Mouse (Mus musculus): ENCODE measurements around the gene Sprr2f. TPM values are rescaled to one million over a fixed set of nuclear protein-coding genes. Genes with fewer than 3 reads are reported as not detected.

Gene Sprr2f
- polyA plus RNA-seq, 2 experiments: not detected

GRCm38 (mm10) chr3:92407691-92408090, 42.7 kb downstream of the Sprr2f start, which contains the start of gene Sprr2i:
TSS of gene Sprr2i (plus strand) at chr3:92407991.
- no peaks in the 10 kb centered on the region for H3K36me3 ChIP-seq (replicated peaks; ENCODE audit: control insufficient read depth, insufficient read depth, low read depth)
- H3K4me3 ChIP-seq (ENCODE audit: insufficient read depth in 1 of 2, low read depth in 2 of 2, low read length in 2 of 2): no peak within 1 kb of the TSS
- H3K4me2 ChIP-seq (ENCODE audit: low read depth): no peak within 1 kb of the TSS
- 57% methylated on average over 2 of the region's 2 CpGs for WGBS (ENCODE audit: insufficient replicate concordance)
- DNase-seq (ENCODE audit: low read depth in 3 of 3, low spot score in 3 of 3) (no peak), ATAC-seq (ENCODE audit: insufficient read depth) (no peak)
- H3K9ac ChIP-seq (replicated peaks): no peak within 1 kb of the TSS
- no peaks in the 10 kb centered on the region for H3K4me1 ChIP-seq (replicated peaks; ENCODE audit: control insufficient read depth in 2 of 2, insufficient read depth in 2 of 2, low read length in 1 of 2)
- no peaks in the 10 kb centered on the region for H3K9me3 ChIP-seq (ENCODE audit: control insufficient read depth, low read length)
- no peak within 1 kb of the TSS for H3K27ac ChIP-seq
- no peaks in the 10 kb centered on the region for H3K27me3 ChIP-seq (ENCODE audit: control insufficient read depth, insufficient read depth, low read length)
- TF ChIP-seq EP300 (IDR thresholded peaks at IDR 0.05; ENCODE audit: low read depth) (no peak), CTCF (IDR thresholded peaks at IDR 0.05; ENCODE audit: low read depth) (no peak)

Other genes with a start within 250 kb of the Sprr2f start
- gene Prr9, start 241.2 kb upstream of the Sprr2f start, polyA plus RNA-seq (2012; rRNA removed): not detected in 2 replicates
- gene Prr9, start 241.2 kb upstream of the Sprr2f start, polyA plus RNA-seq (2014; fragmentation: Nextera tagmentation; extraction: Ambion mirVana): not detected in 2 replicates
- not detected in 2 replicates for gene Lelp1, start 222.4 kb upstream of the Sprr2f start, polyA plus RNA-seq (2012; rRNA removed)
- not detected in 2 replicates for gene Lelp1, start 222.4 kb upstream of the Sprr2f start, polyA plus RNA-seq (2014; fragmentation: Nextera tagmentation; extraction: Ambion mirVana)
- gene Sprr2a1, start 149.4 kb upstream of the Sprr2f start, polyA plus RNA-seq (2012; rRNA removed): 0.03 TPM in 1 of 2 replicates, not detected in the other
- gene Sprr2a1, start 149.4 kb upstream of the Sprr2f start, polyA plus RNA-seq (2014; fragmentation: Nextera tagmentation; extraction: Ambion mirVana): 0.09 TPM in 1 of 2 replicates, not detected in the other
- gene Sprr2a2, start 149.3 kb upstream of the Sprr2f start, polyA plus RNA-seq (2012; rRNA removed): 0.18 and 0.63 TPM in 2 replicates
- 0.19 and 0.30 TPM in 2 replicates for gene Sprr2a2, start 149.3 kb upstream of the Sprr2f start, polyA plus RNA-seq (2014; fragmentation: Nextera tagmentation; extraction: Ambion mirVana)
- not detected in 2 replicates for gene Sprr2a3, start 79.8 kb upstream of the Sprr2f start, polyA plus RNA-seq (2012; rRNA removed)
- not detected in 2 replicates for gene Sprr2a3, start 79.8 kb upstream of the Sprr2f start, polyA plus RNA-seq (2014; fragmentation: Nextera tagmentation; extraction: Ambion mirVana)
- not detected in 2 replicates for gene Sprr2b, start 48.6 kb upstream of the Sprr2f start, polyA plus RNA-seq (2012; rRNA removed)
- not detected in 2 replicates for gene Sprr2b, start 48.6 kb upstream of the Sprr2f start, polyA plus RNA-seq (2014; fragmentation: Nextera tagmentation; extraction: Ambion mirVana)
- not detected in 2 replicates for gene Sprr2d, start 26.0 kb upstream of the Sprr2f start, polyA plus RNA-seq (2012; rRNA removed)
- not detected in 2 replicates for gene Sprr2d, start 26.0 kb upstream of the Sprr2f start, polyA plus RNA-seq (2014; fragmentation: Nextera tagmentation; extraction: Ambion mirVana)
- gene Sprr2e, start 13.0 kb upstream of the Sprr2f start, polyA plus RNA-seq (2012; rRNA removed): not detected in 2 replicates
- not detected in 2 replicates for gene Sprr2e, start 13.0 kb upstream of the Sprr2f start, polyA plus RNA-seq (2014; fragmentation: Nextera tagmentation; extraction: Ambion mirVana)
- gene Sprr2h, start 20.5 kb downstream of the Sprr2f start, polyA plus RNA-seq (2012; rRNA removed): not detected in 2 replicates
- not detected in 2 replicates for gene Sprr2h, start 20.5 kb downstream of the Sprr2f start, polyA plus RNA-seq (2014; fragmentation: Nextera tagmentation; extraction: Ambion mirVana)
- not detected in 2 replicates for gene Sprr2i, start 42.8 kb downstream of the Sprr2f start, polyA plus RNA-seq (2012; rRNA removed)
- gene Sprr2i, start 42.8 kb downstream of the Sprr2f start, polyA plus RNA-seq (2014; fragmentation: Nextera tagmentation; extraction: Ambion mirVana): not detected in 2 replicates
- not detected in 2 replicates for gene Sprr2j-ps, start 52.9 kb downstream of the Sprr2f start, polyA plus RNA-seq (2012; rRNA removed)
- gene Sprr2j-ps, start 52.9 kb downstream of the Sprr2f start, polyA plus RNA-seq (2014; fragmentation: Nextera tagmentation; extraction: Ambion mirVana): not detected in 2 replicates
- gene Gm9774, start 64.2 kb downstream of the Sprr2f start, polyA plus RNA-seq (2012; rRNA removed): 2.7 and 3.8 TPM in 2 replicates
- 5.1 and 5.6 TPM in 2 replicates for gene Gm9774, start 64.2 kb downstream of the Sprr2f start, polyA plus RNA-seq (2014; fragmentation: Nextera tagmentation; extraction: Ambion mirVana)
- not detected in 2 replicates for gene Sprr2k, start 67.4 kb downstream of the Sprr2f start, polyA plus RNA-seq (2012; rRNA removed)
- not detected in 2 replicates for gene Sprr2k, start 67.4 kb downstream of the Sprr2f start, polyA plus RNA-seq (2014; fragmentation: Nextera tagmentation; extraction: Ambion mirVana)
- gene Sprr1b, start 73.6 kb downstream of the Sprr2f start, polyA plus RNA-seq (2012; rRNA removed): not detected in 2 replicates
- not detected in 2 replicates for gene Sprr1b, start 73.6 kb downstream of the Sprr2f start, polyA plus RNA-seq (2014; fragmentation: Nextera tagmentation; extraction: Ambion mirVana)
- gene Sprr3, start 93.5 kb downstream of the Sprr2f start, polyA plus RNA-seq (2012; rRNA removed): not detected in 2 replicates
- gene Sprr3, start 93.5 kb downstream of the Sprr2f start, polyA plus RNA-seq (2014; fragmentation: Nextera tagmentation; extraction: Ambion mirVana): not detected in 2 replicates
- gene Sprr1a, start 120.7 kb downstream of the Sprr2f start, polyA plus RNA-seq (2012; rRNA removed): not detected in 2 replicates
- gene Sprr1a, start 120.7 kb downstream of the Sprr2f start, polyA plus RNA-seq (2014; fragmentation: Nextera tagmentation; extraction: Ambion mirVana): not detected in 2 replicates
- not detected in 2 replicates for gene Sprr4, start 135.3 kb downstream of the Sprr2f start, polyA plus RNA-seq (2012; rRNA removed)
- not detected in 2 replicates for gene Sprr4, start 135.3 kb downstream of the Sprr2f start, polyA plus RNA-seq (2014; fragmentation: Nextera tagmentation; extraction: Ambion mirVana)
- gene 2310046K23Rik, start 169.3 kb downstream of the Sprr2f start, polyA plus RNA-seq (2012; rRNA removed): not detected in 2 replicates
- not detected in 2 replicates for gene 2310046K23Rik, start 169.3 kb downstream of the Sprr2f start, polyA plus RNA-seq (2014; fragmentation: Nextera tagmentation; extraction: Ambion mirVana)
- 0.02 and 0.03 TPM in 2 replicates for gene Ivl, start 208.5 kb downstream of the Sprr2f start, polyA plus RNA-seq (2012; rRNA removed)
- not detected in 2 replicates for gene Ivl, start 208.5 kb downstream of the Sprr2f start, polyA plus RNA-seq (2014; fragmentation: Nextera tagmentation; extraction: Ambion mirVana)
- 0.22 TPM in 1 of 2 replicates, not detected in the other for gene Smcp, start 223.8 kb downstream of the Sprr2f start, polyA plus RNA-seq (2012; rRNA removed)
- gene Smcp, start 223.8 kb downstream of the Sprr2f start, polyA plus RNA-seq (2014; fragmentation: Nextera tagmentation; extraction: Ambion mirVana): not detected in 2 replicates
- not detected in 2 replicates for gene 2210017I01Rik, start 242.3 kb downstream of the Sprr2f start, polyA plus RNA-seq (2012; rRNA removed)
- gene 2210017I01Rik, start 242.3 kb downstream of the Sprr2f start, polyA plus RNA-seq (2014; fragmentation: Nextera tagmentation; extraction: Ambion mirVana): not detected in 2 replicates